Mouse (Mus musculus): ENCODE measurements around the gene Tax1bp3. TPM values are rescaled to one million over a fixed set of nuclear protein-coding genes. Genes with fewer than 3 reads are reported as not detected.
A peak's percentile ranks its signal among the peaks of the same experiment; 100 is the strongest.

Gene Tax1bp3
- polyA plus RNA-seq (2012; rRNA removed): 13.3 and 13.6 TPM in 2 replicates

GRCm38 (mm10) chr11:73176608-73177508 is at the start of gene Tax1bp3, which contains the start of gene Emc6:
Gene Tax1bp3 (plus strand): TSS chr11:73177083.
Gene Emc6 (minus strand): TSS chr11:73177037.
- H3K27ac ChIP-seq (ENCODE audit: insufficient read depth, low read length): peak within 1 kb of the TSS; percentile 89
- no peak for TF ChIP-seq CTCF (IDR thresholded peaks at IDR 0.05; ENCODE audit: extremely low read depth, insufficient read depth, low read length)
- TF ChIP-seq POLR2A (IDR thresholded peaks at IDR 0.05; ENCODE audit: extremely low read depth, insufficient read depth, low read length): peak; percentile 85
- H3K4me3 ChIP-seq (ENCODE audit: insufficient read depth, low read length): peak within 1 kb of the TSS; percentile 84
- peaks cover 5% of the 10 kb centered on the region; the same call in 1 of the 2 replicates for H3K4me1 ChIP-seq (ENCODE audit: control insufficient read depth, insufficient read depth, low read length)

- Histone ChIP-seq H3K27ac (ENCODE audit: insufficient read depth, low read length) (no peak overlapping the region), H3K4me3 (ENCODE audit: insufficient read depth, low read length) (no peak overlapping the region), H3K4me1 (ENCODE audit: control insufficient read depth, insufficient read depth, low read length) (no peaks in the 10 kb centered on the region)
- TF ChIP-seq POLR2A (IDR thresholded peaks at IDR 0.05; ENCODE audit: extremely low read depth, insufficient read depth, low read length) (no peak), CTCF (IDR thresholded peaks at IDR 0.05; ENCODE audit: extremely low read depth, insufficient read depth, low read length) (peak; percentile 55)
Measured at GRCm38 (mm10) chr11:73131020-73131419, 45.9 kb upstream of the Tax1bp3 start.

DNA sequence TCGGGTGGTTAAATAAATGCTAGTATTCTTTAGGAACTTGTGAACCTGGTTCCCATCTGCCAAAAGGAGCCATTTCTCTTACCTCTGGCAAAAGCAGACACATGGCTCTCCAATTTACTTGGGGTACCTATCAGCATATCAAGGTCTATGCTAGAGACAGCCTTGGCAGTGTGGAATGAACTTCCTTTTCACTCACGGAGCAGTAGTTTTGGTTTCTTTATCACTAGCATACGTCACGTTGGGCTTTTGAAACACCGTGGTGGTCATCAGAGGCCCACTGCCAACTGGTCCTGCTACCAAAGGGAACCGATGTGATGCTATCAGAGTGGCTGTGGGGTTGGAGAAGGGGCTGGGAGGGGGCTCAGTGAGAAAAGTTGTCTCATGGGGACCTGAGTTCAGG is 43.9 kb upstream of the Tax1bp3 start:
- Histone ChIP-seq H3K4me1 (ENCODE audit: control insufficient read depth, insufficient read depth, low read length) (no peaks in the 10 kb centered on the region), H3K27ac (ENCODE audit: insufficient read depth, low read length) (no peak overlapping the region), H3K4me3 (ENCODE audit: insufficient read depth, low read length) (no peak overlapping the region)
- TF ChIP-seq CTCF (IDR thresholded peaks at IDR 0.05; ENCODE audit: extremely low read depth, insufficient read depth, low read length): no peak
- no peak for TF ChIP-seq POLR2A (IDR thresholded peaks at IDR 0.05; ENCODE audit: extremely low read depth, insufficient read depth, low read length)

GRCm38 (mm10) chr11:73134222-73134621 is 42.7 kb upstream of the Tax1bp3 start:
- H3K4me3 ChIP-seq (ENCODE audit: insufficient read depth, low read length): no peak overlapping the region
- no peak overlapping the region for H3K27ac ChIP-seq (ENCODE audit: insufficient read depth, low read length)

DNA sequence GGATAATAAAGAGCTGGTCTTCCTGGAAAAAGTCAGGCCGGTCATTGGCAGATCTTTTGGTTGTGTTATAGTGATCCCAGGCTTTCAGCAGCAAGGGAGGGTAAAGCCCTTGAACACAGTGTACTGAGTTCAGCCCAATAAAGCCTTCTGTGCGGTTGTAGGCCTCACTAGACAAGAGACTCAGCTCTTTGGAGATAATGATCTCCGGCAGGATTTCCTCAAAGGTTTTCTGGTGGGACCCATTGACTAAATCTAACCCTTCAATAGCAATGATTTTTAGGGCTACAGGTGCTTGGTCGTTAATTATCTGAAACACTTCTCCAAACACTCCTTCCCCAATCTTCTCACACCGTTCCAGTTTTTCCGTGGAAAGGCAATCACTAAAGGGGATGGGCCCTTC is 40.3 kb upstream of the Tax1bp3 start:
- Histone ChIP-seq H3K4me3 (ENCODE audit: insufficient read depth, low read length) (no peak overlapping the region), H3K27ac (ENCODE audit: insufficient read depth, low read length) (no peak overlapping the region), H3K4me1 (ENCODE audit: control insufficient read depth, insufficient read depth, low read length) (no peaks in the 10 kb centered on the region)
- TF ChIP-seq CTCF (IDR thresholded peaks at IDR 0.05; ENCODE audit: extremely low read depth, insufficient read depth, low read length) (no peak), POLR2A (IDR thresholded peaks at IDR 0.05; ENCODE audit: extremely low read depth, insufficient read depth, low read length) (no peak)

More at GRCm38 (mm10) chr11:73134222-73134621, 42.7 kb upstream of the Tax1bp3 start:
- TF ChIP-seq CTCF (IDR thresholded peaks at IDR 0.05; ENCODE audit: extremely low read depth, insufficient read depth, low read length) (no peak), POLR2A (IDR thresholded peaks at IDR 0.05; ENCODE audit: extremely low read depth, insufficient read depth, low read length) (no peak)
- H3K4me1 ChIP-seq (ENCODE audit: control insufficient read depth, insufficient read depth, low read length): no peaks in the 10 kb centered on the region

DNA sequence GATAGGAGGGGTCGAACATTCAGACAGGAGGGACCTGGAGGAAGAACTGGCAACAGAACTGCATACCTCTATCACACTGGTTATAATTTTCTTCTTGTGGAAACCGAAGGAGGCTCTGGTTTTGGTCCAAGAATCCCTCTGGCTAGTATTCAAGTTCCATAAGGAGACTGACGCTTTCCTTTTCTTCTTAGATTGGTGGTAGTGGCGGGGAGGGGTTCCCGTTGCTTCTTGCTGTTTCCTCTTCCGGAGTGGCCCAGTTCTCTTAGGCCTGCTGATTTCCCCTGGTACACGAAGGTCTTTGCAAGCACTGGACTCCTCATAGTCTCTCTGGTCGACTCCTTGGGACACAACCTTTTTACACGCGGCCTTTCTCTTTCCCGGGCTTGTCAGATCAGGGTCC is 39.8 kb upstream of the Tax1bp3 start:
- no peak overlapping the region for H3K27ac ChIP-seq (ENCODE audit: insufficient read depth, low read length)
- H3K4me1 ChIP-seq (ENCODE audit: control insufficient read depth, insufficient read depth, low read length): no peaks in the 10 kb centered on the region
- H3K4me3 ChIP-seq (ENCODE audit: insufficient read depth, low read length): no peak overlapping the region
- TF ChIP-seq CTCF (IDR thresholded peaks at IDR 0.05; ENCODE audit: extremely low read depth, insufficient read depth, low read length): no peak
- TF ChIP-seq POLR2A (IDR thresholded peaks at IDR 0.05; ENCODE audit: extremely low read depth, insufficient read depth, low read length): no peak

GRCm38 (mm10) chr11:73137591-73138501 is 39.0 kb upstream of the Tax1bp3 start, which contains the start of gene Haspin:
Gene Haspin (minus strand): TSS chr11:73138294.
- Histone ChIP-seq H3K27ac (ENCODE audit: insufficient read depth, low read length) (no peak within 1 kb of the TSS), H3K4me3 (ENCODE audit: insufficient read depth, low read length) (peak within 1 kb of the TSS; percentile 27), H3K4me1 (ENCODE audit: control insufficient read depth, insufficient read depth, low read length) (no peaks in the 10 kb centered on the region)
- peak; percentile 76 for TF ChIP-seq CTCF (IDR thresholded peaks at IDR 0.05; ENCODE audit: extremely low read depth, insufficient read depth, low read length)
- TF ChIP-seq POLR2A (IDR thresholded peaks at IDR 0.05; ENCODE audit: extremely low read depth, insufficient read depth, low read length): no peak

DNA sequence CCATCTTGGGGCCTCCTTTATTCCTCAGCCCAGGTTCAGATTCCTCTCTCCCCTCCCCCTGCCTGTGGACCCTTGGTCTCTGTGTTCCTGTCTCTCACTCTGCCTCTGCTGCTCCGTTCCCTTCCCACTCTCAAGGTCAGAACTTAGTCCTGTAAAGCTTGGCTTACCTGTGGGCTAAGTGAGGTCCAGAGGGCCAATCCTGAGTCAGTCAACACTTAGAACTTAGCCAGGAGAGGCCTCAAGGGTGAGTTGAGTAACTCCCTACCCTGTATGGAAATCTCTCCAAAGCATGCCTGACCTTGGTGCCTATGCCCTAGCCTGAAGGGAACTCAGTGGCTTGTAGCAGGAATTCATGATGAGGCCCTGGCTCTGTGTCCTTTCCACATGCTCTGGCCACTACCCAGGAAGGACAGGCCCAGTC is 32.6 kb upstream of the Tax1bp3 start:
- Histone ChIP-seq H3K27ac (ENCODE audit: insufficient read depth, low read length) (no peak overlapping the region), H3K4me1 (ENCODE audit: control insufficient read depth, insufficient read depth, low read length) (no peaks in the 10 kb centered on the region), H3K4me3 (ENCODE audit: insufficient read depth, low read length) (no peak overlapping the region)
- TF ChIP-seq CTCF (IDR thresholded peaks at IDR 0.05; ENCODE audit: extremely low read depth, insufficient read depth, low read length): no peak
- no peak for TF ChIP-seq POLR2A (IDR thresholded peaks at IDR 0.05; ENCODE audit: extremely low read depth, insufficient read depth, low read length)

All from cortical plate, adult 2 months (tissue).